Mouse (Mus musculus) thymus, postnatal 0 days (tissue): ENCODE data around the gene Idnk. TPM values are rescaled to one million over a fixed set of nuclear protein-coding genes. Genes with fewer than 3 reads are reported as not detected.

ENCODE experiments used
- DNase-seq: peaks from one replicate; pipeline ENCODE4 v3.0.0-alpha.2; 2015; ENCODE audit warnings: low spot score
- polyA plus RNA-seq: library from polyadenylated mRNA; unstranded; fragments of >200 nt; fragmentation: Nextera tagmentation; extraction: Ambion mirVana; gene quantifications from 2 replicates; pipeline ENCODE4 v1.2.1, GENCODE M21; 2015

Idnk gene
- polyA plus RNA-seq, 1 experiment from 2014 or later, result 117 TPM

DNA sequence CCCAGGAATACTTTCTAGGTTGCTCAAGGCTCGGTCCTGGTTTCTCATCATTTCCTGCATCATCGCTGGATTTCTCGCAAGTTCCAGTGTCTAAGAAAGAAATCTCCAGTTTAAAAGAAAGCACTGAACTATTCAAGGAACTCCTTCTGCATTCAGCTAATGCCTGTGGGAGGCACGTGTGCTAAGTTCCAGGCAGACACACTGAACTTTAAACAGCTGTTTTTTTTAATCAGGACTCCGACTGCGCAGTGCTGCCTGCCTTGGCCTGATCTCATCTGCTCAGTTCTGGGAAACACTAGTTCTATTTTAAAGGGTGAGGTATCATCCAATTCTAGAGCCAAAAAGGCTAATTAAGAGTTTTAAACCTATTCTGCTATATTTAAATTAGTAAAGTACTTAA lies 34.7 kb downstream of the Idnk start:
- no peak for DNase-seq

DNA sequence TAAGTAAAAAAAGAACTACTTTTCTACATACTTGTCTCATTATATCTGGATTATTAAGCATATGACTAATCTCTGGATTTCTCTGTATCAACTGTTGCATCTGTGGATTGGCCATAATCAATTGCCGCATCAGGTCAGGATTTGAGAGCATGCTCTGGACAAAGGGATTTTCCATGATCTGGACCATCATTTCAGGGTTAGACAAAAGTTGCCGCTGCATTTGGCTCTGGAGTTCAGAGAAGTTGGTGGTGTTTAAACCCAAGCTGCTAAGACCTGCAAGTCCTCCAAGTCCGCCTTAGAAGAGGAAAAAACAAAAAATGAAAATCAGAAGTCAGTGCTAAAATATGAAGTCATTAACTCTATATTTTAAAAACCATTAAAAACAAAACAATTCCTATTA lies 35.8 kb downstream of the Idnk start:
- DNase-seq, result no peak

GRCm38 (mm10) chr13:58194908-58195307 lies 37.5 kb downstream of the Idnk start:
- DNase-seq, result no peak

DNA sequence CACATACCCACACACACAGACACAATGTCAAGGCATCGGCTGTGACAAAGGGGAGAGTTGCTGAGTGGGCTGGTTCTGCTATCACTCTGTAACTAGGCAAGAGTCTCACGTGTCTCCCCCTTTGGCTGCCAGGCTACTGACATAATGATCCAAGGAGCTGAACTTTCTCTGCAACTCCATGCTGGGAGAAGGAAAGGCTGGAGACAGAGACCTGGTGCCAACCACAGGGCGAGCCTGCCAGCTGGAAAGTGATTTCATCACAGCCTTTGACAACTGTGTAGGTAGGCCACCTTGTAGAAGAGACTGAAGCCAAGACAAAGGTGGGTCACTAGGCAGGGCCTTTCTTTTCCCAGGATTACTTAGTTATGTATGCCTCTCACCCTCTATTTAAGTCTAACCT lies 39.8 kb downstream of the Idnk start:
- DNase-seq, result no peak

DNA sequence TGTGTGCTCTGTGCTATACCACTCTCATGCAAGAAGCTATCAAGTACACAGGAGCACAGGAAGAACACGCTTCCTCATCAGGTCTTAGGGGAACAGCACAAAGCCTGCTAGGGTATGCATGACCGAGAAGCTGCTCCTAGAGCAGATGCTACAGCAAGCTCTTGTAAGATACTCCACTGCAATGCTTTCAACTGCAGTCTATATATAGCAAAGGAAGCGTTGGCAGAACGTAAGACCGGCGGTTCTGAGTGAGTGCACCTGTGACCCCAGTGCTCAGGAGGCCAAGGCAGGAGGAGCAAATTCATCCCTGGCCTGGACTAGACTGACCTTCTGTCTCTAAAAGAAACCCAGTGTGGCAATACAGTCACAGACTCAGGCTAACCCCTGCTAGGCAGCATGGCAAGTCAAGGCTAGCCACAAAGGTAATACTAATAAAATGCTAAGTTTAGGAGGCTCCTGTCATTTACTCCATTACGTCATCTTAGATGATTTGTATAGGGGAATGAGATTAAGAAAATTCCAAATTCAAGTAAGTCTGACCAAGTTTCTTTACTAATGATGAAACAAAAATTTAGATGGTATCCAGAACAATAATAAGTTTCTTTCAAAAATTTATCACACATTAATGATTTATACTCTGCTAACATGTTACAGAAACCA lies 40.7 kb downstream of the Idnk start:
- DNase-seq, result peak; percentile 73

GRCm38 (mm10) chr13:58201343-58201742 lies 43.9 kb downstream of the Idnk start:
- DNase-seq, result no peak

DNA sequence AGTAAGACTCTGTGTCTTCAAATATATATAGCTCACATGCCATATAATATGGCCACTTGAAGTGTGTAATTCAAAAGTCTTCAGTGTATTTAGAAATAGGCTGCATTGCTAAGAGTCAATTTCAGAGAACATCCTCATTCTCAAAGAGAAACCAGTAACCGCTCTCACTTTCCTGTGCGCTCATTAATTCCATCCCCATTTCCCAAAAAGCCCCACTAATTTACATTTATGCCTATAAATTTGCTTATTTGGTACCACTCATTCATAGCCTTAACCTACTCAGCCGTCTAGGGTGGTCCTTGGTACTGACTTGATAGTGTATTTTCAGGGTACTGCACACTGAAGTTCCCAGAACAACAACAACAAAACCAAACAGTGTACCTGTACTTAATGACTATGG lies 44.5 kb downstream of the Idnk start:
- DNase-seq, result no peak

- no peak for DNase-seq
Measured at GRCm38 (mm10) chr13:58202903-58203302, 45.5 kb downstream of the Idnk start.

GRCm38 (mm10) chr13:58204202-58204601 lies 46.8 kb downstream of the Idnk start:
- no peak for DNase-seq

DNA sequence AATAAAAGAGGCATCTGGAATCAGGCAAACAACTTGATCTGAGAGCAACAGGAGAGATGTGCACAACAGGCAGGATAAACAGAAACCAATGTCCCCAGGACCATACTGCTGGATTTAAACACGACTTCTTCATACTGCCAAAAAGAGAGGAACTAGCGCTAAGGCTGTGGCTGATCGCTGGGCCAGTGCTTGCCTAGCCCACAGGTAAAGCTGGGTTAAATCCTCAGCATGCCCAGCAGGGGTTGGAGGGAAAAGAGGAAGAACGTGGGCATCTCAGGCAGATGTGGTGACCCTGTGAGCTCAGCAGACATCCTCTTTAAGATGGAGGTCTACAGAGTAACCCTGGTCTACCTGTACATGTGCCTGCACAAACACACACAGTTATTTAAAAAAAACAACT lies 47.5 kb downstream of the Idnk start:
- DNase-seq, result no peak

DNA sequence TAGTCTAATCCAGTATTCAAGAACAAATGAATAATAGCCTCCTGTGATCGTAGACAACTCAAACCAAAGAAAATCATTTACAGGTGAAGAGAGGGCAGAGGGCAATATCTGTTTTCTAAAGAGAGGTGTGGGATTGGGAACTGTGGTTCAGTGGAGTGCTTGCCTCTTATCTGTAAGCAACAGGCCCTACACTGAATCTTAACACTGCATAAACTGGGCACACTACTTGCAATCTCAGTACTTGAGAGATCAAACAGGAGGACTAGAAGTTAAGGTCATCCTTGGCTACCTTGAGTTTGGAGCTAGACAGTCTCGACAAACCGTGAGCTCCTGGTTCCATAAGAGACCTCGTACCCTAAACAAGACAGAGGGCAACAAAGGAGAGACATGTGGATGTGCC lies 48.6 kb downstream of the Idnk start:
- DNase-seq, result no peak

DNA sequence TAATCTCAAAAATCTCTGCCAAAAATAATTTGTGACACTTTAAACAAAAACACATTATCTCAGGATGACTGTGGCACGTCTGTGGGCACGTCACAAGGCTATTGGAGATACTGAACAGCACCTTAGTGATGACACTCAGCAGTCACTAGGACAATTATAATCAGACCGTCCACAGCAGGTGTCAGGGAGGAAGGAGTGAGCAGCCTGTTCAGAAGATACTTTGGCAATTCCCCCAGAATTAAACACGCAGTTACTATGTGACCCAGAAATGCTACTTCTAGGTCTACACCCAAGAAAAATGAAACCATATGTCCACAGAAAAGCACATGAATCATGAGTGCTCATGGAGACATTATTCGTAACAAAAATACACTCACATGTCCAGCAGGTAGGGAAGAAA lies 53.0 kb downstream of the Idnk start:
- no peak for DNase-seq

- no peak for DNase-seq
Measured at GRCm38 (mm10) chr13:58212530-58212929, 55.1 kb downstream of the Idnk start.

DNA sequence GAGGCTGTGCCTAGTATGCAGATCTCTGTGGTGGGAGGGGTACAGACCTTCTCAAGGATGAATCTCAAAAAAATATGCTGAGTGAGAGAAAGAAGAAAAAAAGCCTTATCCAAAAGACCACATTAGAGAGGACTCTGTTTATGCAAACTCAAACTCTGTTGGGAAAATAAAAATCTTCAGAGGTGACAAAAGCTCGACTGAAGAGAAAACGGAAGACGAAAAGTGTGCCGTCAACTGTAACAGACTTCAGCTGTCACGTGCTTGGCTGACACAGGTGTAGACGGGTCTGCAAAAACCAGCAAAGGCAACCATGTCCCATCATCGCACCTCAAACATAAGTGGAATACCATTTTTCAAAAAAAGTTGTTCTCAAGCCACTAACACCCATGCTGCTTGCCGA lies 56.4 kb downstream of the Idnk start:
- peak; percentile 77 for DNase-seq

Other genes starting within 250 kb of the Idnk start
- 1.1 and 1.3 TPM in 2 replicates for gene Spock1, start 249.3 kb upstream of the Idnk start, polyA plus RNA-seq
- 1.4 and 1.8 TPM in 2 replicates for gene Klhl3, start 44.1 kb upstream of the Idnk start, polyA plus RNA-seq
- gene Hnrnpa0, start 29.1 kb upstream of the Idnk start, polyA plus RNA-seq, result 41.9 and 52.6 TPM in 2 replicates
- gene Ubqln1, start 58.0 kb downstream of the Idnk start, polyA plus RNA-seq, result 89.4 and 92.3 TPM in 2 replicates
- gene Gkap1, start 118.0 kb downstream of the Idnk start, polyA plus RNA-seq, result 8.7 and 9.4 TPM in 2 replicates
- gene Kif27, start 201.5 kb downstream of the Idnk start, polyA plus RNA-seq, result 0.04 and 0.09 TPM in 2 replicates
- 45.1 and 45.6 TPM in 2 replicates for gene 2210016F16Rik, start 227.6 kb downstream of the Idnk start, polyA plus RNA-seq
- gene Rmi1, start 244.6 kb downstream of the Idnk start, polyA plus RNA-seq, result 28.5 and 30.5 TPM in 2 replicates
- gene Hnrnpk, start 245.7 kb downstream of the Idnk start, polyA plus RNA-seq, result 1,350 and 1,444 TPM in 2 replicates